Mouse (Mus musculus) cerebellum, adult 18-20 months (tissue): Measurements from ENCODE around the gene Nip7.
"Not testable (repeated sequence)": the region's sequence is repeated elsewhere in the genome, so short reads cannot be mapped to it uniquely, and the experiment has no call there.

Experiments used
- DNase-seq, 2 experiments: peaks; one replicate each; pipeline ENCODE4 v3.0.0; 2021

Gene Nip7

DNA sequence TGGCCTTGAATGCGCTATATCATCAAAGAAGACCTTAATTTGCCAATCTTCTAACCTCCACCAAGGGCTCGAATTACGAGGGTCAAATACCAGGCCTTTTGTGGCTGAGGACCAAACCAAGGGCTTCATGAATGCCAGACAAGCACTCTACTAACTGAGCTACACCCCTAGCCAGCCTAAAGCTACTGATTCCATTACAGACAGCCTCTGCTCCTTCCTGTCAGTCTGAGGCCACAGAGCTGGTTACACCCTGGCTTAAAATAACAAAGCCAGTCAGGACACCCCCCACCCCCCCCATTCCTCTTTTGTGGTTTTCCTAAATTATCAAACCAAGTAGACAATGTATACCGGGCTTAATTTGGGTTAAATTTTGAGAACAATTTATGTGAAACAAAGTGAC, 17.0 kb downstream of the Nip7 start:
- DNase-seq, result no peak

DNA sequence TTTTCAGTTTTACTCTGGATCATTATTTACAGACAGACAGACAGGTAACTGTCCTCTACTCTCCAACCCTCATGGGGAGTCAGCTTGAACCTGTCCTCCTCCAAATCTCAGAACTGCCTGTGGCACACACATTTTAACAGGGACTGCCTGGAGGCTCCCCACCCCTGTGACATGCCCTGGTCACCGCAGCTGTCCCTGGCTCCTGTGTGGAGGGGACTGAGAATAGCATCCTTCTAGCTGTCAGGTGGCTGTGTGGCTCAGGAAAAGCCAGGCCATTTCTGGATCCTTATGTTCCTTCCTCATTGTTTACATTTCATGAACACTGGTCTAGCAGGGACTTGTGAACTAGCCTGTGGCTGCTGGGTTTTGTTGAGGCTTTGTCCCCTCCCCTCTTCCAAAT, 17.5 kb downstream of the Nip7 start:
- DNase-seq, result no peak

DNA sequence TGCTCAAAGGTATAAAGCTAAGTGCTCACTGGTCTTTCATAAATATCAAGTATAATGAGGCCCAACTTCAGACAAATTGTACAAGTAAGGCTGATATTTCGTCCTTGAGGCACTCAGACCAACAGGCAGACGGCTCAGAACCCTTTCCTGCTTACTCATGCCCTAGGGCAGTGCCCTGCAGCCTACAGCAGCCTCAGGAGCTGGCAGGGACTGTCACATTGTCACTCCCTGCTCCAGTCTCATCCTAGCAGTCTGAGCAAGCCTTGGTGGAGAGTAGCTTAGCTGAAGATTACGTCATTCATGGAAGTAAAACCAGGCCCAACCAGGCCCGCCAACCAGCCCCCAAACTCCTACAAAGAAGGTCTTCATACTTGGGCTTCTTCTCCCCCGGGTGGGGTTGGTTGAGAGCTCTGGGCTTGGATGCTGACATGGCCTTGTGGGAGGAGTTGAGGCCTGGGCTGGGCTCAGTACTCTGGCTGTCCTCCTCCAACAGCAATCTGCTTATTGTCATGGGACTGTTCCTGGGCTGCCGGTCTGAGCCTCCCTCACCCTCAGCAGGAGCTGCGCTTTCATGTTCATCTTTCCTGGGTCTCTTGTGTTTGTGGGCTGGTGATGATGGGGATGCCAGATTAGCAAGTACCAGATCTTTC, 19.7 kb downstream of the Nip7 start:
- no peak for DNase-seq

DNA sequence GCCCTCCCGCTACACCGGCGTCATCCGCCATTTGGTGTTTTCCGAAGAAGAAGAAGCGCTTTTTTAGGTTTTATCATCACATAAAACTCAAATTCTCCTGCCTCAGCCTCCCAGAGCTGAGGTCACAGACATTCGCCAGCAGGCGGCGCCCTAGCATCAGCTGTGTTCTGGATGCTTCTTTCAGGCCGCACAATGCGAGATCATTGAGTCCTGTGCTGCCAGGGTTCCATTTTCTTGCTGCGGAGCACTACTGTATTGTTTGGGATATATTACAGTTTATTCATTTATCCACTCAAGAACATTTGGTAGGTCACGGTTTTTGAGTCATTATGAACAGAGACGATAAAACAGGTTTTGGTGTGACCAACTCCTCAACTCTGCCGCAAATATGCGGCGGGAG, 28.7 kb downstream of the Nip7 start:
- DNase-seq, result no peak

DNA sequence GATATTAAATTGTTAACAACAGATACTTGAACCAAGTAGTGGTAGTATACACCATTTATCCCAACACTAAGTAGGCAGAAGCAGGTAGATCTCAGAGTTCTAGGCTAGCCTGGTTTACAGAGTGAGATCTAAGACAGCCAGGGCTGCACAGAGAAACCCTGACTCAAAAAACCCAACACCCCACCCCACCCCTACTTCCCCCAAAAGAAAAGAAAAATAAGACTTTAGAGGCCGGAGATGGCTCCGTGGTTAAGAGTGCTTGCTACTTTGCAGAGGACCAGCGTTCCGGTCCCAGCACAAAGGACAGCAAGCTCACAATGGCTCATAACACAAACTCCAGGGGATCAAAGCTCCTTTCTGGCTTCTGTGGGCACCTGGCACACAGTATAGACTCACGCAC, 29.3 kb downstream of the Nip7 start:
- DNase-seq, result no peak

DNA sequence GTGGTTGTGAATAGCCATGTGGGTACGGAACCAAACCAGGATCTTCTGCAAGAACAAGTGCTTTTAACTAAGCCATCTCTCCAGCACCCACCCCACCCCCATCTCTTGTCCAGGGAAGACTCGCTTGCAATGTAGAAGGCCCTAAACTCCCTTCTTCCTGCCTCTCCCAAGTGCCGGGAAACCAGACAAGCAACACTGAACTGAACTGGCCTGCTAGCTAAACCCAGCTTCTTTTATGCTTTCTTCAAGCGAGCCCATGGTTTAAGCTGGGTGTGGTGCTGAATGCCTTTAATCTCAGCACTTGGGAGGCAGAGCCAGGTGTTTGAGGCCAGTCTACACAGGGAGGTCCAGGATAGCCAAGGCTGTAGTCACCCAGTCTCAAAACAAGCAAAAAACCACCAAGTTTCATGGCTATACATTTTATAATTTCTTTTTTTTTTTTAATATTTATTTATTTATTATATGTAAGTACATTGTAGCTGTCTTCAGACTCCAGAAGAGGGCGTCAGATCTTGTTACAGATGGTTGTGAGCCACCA, 31.9 kb downstream of the Nip7 start:
- no peak for DNase-seq

DNA sequence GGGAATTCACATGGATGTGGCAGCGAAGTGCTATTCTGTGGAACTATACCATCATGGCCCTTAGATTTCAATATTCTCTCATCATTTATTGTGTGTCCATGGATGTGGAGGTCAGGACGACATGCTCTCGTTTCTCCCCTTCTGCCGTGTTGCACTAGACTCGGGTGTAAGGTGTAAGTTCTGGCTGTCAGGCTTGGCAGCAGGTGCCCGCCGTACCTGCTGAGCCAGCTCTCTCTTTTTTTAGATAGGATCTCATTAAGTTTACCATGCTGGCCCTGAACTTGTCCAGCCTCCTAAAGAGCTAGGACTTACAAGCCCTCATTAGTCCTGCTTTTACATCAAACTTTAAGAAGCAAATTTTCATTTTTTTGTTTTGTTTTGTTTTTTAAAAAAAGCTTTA, 33.9 kb downstream of the Nip7 start:
- DNase-seq, result no peak

DNA sequence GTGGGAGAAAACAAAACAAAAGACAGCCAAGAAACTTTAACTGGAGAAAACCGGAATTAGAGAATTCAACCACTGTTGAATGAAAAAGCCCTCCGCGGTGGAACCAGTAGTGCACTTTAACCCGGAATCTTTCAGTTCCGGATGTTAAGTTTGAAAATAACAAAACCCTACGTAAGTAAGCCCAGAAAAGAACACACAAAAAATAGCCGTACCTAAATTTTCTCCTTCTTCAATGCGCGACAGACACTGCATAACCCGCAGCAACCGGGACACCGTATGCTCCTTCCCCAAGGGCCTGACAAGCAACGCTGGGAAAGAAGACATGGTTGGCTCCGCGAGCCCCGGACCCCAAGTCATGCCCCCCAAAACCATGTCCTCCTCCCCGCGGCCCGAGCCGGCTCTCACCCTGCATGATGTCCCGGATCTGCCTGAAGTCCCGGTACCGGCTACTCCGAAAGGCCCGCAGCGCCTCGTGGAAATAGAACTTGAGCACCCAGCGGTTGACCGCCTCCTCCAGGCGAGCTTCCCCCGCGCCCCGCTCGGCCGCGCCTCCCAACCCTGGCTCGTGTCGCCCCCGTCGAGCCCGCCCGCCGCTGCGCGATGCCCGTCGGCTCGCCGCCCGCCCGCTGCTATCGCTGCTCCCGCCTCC, 39.2 kb downstream of the Nip7 start:
- no peak for DNase-seq

DNA sequence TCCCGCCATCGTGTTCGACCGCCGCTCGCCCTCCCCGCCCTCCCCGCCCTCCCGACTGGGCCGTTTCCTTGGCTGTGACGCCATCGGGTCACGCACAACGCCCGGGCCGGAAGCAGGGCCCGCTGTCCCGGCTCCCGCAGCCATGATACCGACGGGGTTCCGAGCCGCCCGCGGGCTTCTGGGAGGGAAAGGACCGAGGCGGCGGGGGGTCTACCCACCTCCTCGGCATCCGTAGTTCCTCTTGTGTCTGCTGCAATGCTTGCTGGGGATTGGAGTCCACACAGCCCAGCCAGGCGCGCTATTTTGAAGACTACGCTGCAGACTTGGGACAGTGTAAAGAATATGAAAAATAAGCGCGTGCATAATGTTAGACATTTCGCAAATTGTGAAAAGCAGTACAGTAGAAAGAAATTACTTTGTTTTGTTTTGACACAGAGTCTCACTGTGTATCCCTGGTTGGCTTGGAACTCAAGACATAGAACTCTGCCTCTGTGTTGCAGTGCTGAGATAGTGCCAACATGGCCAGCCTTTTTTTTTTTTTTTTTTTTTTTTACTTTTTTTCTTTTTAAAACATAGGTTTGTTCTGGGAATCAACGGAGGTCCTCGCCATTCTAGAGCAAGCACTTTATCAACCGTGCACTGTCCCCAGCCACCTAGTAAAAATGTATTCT, 39.8 kb downstream of the Nip7 start, which contains the start of gene Terf2:
Gene Terf2 (minus strand): TSS at position 182 of the 671 bp plus-strand sequence.
- DNase-seq, result peak; percentile 94 to 98

DNA sequence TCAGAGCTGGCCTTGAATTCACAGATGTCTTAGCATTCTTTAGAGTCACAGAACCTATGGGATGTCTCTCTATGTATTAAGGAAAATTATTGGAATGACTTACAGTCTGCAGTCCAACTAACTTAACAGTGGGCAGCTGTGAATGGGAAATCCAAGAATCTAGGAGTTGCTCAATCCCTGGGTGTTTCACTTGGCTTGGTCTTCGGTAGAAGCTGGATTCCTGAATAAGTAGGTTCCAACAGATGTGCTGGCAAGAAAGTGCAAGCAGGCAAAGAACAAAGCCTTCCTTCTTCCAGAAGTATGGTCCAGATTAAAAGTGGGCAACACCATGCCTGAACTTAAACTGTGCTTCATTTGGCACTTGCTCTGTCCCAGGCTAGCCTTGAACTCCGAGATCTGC, 44.0 kb downstream of the Nip7 start:
- no peak for DNase-seq

DNA sequence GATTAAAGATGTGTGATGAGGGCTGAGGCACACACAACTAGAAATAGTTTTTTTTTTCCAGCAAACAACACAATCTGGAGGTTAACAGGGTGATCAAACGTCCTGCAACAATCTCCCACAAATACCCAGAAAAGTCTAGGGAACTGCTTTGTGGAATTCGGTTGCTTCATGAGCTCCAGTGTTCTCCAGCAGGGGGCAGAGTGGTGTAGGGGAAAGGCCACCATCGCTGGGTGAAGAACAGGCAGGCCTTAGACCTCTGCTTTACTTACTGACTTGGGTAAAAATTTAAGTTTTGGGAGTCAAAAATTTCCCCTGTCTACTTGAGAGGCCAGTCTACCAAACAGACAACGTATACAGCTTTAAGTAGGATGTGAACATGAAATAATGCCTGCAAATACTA, 47.9 kb downstream of the Nip7 start:
- DNase-seq, result peak; percentile 76

DNA sequence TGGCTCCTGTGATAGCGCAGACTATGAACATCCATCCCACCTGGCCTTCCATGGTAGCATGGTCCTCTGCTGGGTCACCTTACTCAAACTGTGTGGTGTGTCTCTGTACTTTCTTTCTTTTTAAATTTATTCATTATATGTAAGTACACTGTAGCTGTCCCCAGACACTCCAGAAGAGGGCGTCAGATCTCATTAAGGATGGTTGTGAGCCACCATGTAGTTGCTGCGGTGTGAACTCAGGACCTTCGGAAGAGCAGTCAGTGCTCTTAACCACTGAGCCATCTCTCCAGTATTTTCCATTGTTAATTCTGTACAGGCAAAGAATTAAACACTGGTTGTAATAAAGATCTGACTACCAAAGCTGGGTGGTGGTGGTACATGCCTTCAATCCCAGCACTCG, 51.4 kb downstream of the Nip7 start:
- not testable (repeated sequence) for DNase-seq

DNA sequence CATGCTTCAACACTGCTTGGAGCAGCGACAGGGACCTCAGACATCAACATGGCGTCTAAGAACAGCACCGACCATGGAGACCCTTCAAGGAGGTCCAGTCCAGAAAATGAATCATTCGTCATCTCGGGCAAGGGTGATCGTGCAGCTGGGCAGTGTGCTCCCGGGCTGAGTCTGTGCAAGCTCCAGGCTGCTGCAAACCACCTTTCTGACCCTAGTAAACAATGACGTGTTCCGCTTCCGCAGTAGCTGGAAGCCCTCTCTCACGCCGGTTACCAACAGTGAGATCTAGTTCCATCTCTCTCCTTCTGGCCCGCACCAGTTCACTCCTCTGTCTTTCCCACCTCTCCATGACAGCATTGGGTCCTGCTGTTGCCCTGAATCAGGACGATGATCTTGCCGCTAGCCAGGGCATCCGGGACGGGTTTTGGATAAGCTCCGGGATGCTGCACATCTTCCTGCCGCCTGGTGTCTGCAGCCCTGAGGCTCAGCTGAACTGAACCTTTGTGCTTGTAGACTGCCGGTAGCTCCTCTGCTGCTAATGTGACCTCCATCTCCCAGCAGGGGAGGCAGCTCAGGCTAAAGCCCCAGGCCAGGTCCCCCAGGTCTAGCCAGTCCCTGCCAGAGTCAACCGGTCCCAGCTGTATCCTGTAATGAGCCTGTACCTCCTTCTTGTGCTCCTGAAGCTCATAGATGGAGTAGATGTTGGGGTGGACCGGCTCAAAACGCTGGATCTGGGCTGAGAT, 52.5 kb downstream of the Nip7 start:
- DNase-seq, result no peak

DNA sequence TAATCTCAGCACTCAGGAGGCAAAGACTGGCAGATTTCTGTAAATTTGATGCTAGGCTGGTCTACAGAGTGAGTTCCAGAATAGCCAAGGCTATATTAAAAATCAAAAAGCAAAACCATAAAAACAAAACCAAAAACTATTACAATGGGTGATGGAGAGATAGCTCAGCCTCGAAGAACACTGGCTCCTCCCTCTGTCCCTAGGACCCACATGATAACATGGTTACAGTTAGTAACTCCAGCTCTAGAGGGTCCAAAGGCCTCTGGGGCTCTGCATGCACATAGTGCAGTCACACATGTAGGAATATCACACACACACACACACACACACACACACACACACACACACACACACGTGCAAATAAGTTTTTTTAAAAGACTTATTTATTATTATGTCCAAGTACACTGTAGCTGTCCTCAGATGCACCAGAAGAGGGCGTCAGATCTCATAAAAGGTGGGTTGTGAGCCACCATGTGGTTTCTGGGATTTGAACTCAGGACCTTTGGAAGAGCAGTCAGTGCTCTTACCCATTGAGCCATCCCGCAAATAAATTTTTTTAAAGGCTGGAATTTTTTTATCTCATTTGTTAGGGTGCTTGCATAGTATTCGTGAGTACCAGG, 53.2 kb downstream of the Nip7 start:
- no peak for DNase-seq
